Mouse (Mus musculus) brain, adult 2 months (tissue): ENCODE data around the gene Slc8a3.
"Not testable (repeated sequence)": the region's sequence is repeated elsewhere in the genome, so short reads cannot be mapped to it uniquely, and the experiment has no call there.

ENCODE experiments used
- DNase-seq: peaks from one replicate; pipeline ENCODE4 v3.0.0; 2011; ENCODE audit warnings: low read depth, low spot score

The Slc8a3 gene

DNA sequence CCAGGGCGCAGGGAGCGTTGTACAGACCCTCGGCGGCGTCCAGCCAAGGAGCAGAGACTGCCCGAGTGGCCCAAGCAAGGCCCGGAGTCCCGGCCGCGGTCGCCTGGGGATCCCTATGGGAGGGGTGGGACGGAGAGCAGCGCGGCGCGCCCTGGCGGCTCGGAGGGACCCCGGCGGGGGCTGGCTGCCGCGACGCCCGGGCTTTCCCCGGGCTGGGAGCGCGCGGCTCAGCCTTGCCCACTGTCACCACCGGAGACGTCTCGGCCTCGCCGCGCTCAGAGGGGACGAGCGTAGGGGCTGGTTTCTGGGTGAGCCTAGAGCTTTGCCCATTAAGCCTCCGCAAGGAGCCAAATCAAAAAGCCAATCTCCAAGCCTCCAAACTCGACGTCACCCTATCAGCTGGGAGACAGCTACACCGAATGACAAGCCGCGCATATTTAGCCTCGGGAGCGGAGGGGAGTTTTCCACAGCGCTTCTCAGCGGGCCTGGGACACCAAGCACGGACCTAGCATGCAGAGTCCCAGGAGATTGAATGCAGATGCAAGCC lies at the start of gene Slc8a3:
TSS of gene Slc8a3 (minus strand) at position 306 of the 547 bp plus-strand sequence.
- DNase-seq, result peak; percentile 96

DNA sequence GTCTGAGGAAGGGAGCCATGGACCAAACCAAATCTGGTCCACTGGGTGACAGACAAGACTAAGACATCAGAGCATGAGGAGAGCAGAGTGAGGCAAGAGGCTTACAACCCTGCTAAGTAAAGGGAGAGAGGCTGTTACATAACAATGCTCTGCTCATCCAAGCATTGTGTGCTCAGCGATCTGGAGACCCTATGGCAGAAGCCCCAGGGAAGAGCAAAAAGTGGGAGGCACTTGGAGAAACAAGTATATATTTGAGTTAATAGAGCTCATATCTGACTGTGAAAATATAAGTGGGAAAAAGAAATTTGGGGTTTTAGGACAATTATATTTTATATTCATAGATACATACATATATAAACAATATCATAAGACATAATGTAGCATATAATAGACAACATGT lies 46.4 kb upstream of the Slc8a3 start, which contains the start of gene Gm4787:
TSS of gene Gm4787 (minus strand) at position 101 of the 400 bp plus-strand sequence.
- DNase-seq, result not testable (repeated sequence)

DNA sequence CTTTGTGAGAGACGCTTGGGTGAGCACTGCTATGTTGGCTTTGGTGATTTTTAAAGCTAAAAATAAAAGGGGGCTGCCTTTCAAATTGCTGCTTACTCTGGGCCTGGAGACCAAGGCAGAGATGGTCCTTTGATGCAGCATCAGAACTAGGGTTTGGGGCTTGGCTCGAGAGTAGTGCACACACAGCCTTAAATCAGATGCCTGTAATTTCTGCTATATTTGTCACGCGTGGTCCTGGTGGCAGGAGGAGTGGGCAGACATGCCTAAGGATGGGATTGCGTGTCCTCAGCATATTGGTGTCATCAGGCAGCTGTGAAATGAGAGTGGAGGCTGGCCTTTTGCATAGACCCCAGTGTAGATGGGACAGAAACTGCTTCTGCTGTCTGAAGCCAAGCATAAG lies 861 bp upstream of the Slc8a3 start:
- DNase-seq, result peak; percentile 35

DNA sequence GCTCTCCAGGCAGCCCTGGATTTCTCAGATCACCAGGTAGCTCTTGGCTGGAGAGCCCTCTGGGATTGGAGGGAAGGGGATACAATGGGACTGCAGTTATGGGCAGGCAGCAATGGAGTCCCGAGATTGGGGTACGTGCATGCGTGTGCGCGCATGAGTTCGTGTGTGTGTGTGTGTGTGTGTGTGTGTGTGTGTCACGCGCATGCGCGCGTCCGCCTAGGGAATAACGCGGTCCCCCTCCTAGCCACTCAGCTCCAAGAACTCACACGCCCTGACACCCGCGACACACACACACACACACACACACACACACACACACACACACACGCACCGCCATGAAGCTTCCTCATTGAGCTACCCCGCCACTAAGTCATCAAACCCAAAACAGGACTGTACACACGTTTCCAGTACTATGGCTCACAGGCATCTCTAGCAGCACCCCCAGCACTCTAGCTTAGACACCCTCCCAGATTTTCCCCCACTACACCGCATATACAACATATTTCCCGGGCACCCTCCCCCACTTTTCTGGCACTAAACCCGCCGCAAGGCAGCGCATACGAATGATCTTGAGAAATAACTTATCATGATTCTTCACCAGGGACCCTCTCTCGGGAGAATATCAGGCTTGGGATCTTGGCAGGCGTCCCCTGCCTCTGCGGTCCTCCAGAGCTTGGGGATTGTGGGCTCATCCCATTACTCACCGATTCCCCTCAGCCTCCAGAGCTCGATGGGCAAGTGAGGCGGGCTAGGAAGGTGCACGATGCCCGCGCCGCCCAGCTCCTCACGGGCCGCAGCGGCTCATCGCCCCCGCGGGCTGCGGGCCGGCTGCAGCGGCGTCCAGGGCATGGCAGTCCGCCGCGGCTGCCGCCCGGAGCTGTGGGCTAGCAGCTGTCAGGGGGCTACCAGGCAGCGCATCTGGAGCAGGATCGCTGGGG lies 774 bp downstream of the Slc8a3 start:
- DNase-seq, result peak; percentile 95

DNA sequence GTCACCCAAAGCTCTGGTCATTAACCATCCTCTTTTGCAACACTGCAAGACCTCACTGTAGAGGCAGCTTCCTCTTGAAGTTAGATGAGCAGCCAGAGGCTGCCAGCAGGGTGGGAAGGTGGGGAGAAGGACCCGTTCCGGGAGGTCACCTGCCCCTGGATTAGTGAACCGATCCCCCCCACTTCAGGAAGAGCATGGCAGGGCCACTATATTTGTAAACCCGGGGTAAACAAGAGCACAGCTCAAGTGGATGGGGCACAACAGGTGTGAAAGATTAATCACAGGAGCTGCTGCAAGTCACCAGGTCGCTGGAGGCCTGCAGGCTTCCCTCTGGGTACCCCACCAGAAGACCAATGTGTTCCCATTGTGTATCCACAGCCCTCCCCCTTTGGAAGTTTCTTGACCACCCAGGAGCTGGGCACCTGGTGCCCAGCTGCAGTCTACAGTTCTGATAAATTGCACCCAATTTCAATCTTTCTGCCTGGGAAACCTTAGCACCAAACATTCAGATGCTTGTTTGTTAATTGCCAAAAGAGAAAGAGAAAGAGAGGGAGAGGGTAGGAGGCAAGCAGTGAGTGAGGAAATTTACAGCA lies 1.8 kb downstream of the Slc8a3 start:
- DNase-seq, result peak; percentile 10

DNA sequence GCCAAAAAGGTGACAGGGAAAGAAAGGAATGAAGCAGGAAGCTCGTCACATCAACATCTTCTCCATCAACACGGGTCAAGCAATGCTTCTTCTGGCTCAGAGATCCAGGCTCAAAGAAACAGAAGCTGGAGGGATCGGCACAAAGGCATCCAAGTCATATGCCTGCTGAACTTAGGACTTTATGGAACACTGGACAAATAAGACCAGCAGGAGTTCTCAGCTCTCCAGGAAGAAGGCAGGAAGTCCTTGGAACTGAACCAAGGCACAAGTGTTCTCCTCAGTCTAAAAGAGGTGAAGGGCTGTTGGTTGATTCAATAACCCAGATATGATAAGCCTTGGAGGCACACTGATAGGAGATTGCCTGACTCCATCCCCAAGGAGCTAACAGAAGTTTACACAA lies 8.0 kb downstream of the Slc8a3 start:
- DNase-seq, result peak; percentile 50

DNA sequence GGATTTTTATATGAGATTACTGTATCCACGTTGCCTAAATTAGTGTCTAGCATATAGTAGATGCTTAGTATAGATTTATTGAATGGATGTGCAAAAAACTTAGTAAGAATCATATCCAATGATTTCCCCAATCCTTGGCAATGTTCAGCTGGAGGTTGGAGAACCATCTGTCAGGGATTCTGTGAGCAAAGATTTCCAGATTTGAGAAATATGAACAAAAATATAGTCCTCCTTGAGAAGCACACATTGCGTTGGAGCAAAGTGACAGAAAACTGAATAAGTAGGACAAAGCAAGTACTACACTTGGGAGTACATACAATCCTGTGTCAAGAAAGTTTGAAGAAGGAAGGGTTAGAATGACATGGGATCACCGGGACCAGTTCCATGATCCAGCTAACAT lies 8.9 kb downstream of the Slc8a3 start:
- peak; percentile 88 for DNase-seq

DNA sequence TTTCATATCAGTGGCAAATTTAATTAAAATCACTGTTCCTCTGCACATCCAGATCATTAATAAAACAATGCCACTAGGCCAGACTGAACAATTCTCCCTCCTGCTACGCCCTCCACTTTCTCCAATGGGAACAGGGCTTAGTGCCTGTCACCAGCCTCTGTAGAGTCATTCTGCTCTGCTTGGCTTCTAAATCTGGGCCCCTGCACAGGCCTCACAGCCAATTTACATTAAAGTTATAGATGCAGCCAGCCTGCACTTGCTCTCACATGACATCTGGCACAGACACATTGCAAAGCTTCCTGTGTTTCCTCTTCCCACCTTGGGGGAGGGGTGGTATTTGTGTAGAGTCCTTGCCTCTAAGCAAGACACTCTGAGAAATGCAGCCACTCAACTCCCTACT lies 12.0 kb downstream of the Slc8a3 start:
- no peak for DNase-seq

DNA sequence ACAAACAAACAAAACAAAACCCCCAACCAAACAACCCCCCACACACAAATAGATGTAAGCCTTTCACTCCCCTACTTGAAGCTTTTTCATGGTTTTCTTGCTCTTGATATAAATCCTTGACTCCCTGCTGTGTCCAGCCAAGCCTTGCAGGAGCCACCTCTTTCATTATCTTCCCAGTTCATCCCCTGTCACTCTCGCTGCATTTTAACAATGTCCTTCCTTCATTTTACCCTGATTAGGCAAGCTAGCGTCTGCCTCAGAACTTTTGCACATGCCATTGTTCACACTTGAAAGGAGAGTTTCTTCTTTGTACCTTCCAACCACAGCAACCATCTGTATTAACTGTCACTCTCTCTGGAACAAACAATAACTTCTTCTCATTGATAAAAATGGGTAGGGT lies 15.2 kb downstream of the Slc8a3 start:
- DNase-seq, result no peak

DNA sequence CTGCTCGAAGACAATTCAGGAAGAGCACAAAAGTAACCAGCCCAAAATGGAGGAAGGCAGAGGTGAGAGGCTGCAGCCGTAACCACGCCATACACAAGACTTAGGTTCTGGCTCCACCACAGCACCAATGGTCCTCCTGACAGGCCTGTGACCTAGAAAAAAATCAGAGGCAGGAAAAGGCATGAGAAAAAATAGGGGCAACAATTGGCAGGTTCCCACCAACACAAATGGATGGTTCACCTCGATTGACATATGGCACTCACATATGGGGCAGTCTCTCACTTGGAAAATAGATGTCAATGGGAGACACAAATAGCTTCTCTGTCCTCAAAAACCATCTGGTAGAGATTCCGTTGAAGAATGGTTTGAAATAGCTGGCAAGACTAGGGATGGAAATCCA lies 17.0 kb downstream of the Slc8a3 start:
- DNase-seq, result peak; percentile 98

DNA sequence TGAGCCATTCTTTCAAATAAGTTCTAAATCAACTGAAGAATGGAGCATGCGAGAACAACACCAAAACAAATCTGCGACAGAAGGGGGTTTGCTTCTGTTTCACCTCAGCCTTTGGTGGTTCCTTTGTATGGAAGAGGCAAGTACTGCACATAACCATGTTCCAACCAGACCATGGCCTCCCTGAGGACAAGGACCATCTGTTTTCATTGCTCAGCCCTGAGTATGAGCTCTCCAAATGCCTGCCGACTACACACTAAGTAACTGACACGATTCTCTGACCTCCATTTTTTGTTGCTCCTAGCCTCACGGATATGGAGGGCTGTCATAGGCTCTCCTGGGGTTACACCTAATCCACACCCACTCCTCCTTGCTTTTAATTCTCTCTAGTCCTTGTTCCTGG lies 29.4 kb downstream of the Slc8a3 start:
- peak; percentile 63 for DNase-seq

DNA sequence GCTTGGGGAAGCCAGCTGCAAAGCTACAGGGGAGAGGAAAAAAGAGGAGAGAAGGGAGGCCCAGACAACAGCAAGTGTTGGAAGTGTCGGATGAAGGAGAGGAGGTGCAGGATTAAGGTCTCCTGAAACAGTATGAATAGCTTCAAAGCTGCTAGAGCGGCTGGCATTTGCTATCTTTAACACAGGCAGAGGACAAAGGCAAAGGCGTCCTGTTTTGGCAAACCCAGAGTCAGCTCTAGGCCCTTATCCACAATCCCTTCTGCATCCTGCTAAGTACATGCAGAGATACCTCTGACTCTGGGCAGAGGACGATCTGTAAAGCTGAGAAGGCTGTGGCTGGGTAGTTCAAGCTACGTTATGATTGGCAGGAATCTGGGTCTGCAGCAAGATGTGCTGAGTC lies 38.4 kb downstream of the Slc8a3 start:
- peak; percentile 62 for DNase-seq

DNA sequence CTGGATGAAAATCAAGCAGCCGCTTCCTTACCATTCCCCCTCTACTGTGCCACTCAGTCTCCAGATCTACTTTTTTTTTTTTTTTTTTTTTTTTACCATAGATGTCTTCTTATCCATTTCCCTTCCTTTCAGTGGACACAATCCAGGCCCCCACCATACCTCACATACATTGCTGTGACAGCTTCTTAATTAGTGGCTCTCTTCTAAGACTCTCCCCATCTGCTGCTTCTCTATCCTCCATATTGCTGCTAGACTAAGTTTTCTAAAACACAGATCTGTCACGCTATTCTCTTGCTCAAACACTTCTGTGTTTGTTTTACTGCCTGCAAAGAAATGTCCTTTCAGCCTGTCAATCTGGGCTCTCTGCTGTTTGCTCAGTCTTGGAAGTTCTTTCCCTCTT lies 54.9 kb downstream of the Slc8a3 start:
- no peak for DNase-seq

DNA sequence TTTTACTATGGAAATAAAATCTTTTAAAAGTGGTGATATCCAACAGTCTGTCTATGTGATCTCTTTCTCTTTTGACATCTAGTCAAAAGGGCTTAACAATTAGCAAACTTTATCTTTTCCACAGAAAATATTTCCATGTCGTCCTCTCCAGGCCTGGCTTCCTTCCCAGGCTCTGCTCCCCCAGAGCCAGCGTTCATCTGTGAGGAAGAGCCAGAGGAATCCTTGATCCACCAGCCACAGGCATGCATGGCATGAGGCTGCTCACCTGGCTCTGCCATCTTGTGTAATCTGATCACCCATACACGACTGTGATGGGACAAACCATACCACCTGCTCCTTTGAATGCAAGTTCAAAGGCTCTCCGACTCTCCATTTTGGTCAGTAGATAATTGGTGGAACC lies 58.4 kb downstream of the Slc8a3 start:
- no peak for DNase-seq

DNA sequence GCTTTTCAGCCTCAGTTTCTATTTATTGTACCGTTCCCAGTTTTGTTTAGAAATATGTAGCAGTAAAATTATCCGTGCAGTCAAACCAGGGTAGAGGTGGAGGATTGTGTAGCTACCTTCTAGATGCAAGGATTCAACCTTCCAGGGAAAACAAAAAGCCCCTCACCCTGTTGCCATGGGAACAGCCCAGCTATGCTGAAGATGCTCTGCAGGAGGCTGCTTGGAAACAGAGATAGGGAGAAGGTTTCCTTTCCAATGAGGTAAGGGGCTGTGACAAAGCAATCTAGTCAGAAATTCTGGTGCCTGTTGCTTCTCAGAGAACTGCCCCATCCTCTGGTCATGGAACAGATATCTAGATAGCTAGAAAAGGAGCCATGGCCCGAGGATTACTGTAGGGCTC lies 59.6 kb downstream of the Slc8a3 start:
- no peak for DNase-seq

DNA sequence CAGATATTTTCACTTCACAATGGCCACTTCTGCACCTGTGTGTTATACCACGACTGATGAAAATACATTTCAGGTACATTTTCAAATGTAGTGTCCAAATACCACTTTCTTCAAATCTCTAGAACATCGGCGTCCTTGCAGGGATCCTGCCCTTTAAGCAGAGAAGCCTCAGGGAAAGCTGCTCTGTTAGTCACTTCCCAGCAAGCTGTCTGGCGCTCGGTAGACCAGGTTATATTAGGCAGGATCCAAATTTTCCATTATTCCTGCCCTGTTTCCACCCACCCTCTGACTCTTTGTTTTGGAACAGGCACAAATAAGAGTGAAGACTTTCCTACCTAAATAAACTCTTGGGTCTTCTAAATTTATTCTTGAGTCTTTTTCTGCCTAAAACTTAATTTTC lies 63.7 kb downstream of the Slc8a3 start:
- peak; percentile 74 for DNase-seq

DNA sequence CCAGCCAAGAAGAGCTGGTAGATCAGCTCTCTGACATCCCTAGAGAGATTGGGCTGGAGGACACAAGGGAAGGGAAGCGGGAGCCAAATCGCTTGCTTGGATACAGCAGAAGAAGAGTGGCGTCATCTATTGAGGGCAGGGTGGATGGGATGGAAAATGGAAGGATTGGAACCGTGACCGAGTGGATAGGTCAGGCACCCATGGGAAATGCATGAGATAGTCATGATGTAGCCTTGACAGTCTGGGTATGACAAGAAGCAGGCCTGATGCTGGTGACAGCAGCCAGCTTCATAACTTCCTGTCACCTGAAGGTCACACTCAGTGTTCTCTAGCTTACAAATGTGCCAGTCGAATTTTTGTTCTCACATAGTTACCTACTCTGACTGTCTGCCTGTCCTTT lies 70.2 kb downstream of the Slc8a3 start:
- no peak for DNase-seq

DNA sequence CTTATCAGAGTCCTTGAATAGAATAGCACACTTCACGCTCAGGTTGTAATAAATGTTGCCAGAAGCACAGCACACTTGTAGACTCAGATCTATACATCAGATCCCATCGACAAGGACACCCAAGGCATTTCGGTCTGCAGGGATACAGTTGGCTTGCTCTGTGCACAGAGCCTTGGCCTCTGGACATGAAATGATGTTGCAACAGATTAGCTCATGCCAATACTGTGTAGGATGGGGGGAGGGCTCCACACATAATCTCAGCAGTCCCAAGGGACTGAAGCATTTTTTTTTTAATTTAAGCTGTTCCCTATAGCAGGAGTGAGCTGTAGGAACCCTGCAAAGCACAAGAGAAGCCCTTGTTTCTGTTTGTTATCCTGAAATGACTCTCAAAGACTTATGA lies 74.8 kb downstream of the Slc8a3 start:
- DNase-seq, result no peak

DNA sequence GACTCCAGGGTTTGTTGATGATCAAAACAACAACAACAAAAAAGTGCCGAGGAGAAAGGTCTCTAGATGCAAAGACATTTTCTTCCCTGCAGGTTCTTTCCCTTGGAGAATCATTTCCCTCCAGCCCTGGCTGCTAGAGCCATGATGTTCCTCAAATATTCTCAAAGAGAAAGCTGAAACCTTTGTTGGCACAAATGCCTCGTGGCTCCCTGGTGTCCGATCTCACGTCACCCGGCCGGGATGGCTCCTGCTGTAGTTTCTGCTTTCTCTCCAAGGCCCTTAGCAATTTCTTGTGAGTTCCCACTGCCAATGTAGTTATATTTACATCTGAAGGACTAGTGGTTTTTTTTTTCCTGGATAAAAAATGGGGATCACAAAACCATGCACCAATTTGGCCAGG lies 87.6 kb downstream of the Slc8a3 start:
- peak; percentile 57 for DNase-seq

DNA sequence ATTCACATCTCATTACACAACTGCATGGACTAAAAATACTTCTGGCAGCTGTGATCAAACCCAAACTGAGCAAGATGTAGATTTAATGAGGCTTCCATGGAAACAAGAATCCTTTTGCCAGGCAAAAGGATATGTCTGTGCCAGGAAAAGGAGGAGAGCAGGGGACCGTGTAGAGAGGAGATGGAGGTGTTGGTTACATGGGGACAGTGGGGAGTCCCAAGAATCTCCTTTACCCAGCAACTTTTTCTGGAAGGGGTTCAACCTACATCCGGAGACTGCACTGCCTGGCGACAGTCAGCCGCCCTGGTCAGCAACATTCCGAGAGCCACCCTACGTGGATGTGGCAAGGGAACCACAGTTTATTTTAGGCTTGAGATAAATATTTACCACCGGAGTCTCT lies 88.0 kb downstream of the Slc8a3 start:
- DNase-seq, result peak; percentile 77

DNA sequence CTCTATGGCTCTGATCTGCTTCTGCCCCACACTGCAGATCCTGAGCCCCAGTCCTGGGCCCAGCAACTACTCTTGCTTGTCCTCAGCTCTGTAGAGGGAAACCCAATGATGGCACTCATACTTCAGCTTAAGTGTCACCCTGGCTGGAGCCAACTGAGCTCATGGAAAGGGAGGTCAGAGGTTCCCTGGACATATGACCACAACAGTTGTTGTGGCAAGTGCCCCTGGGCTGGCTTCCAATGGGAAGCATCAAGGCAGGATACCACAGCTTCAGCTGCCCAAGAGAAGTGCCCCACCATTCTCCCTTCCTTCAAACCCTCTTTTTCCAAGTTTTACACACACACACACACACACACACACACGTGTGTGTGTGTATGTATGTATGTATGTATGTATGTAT lies 88.5 kb downstream of the Slc8a3 start:
- peak; percentile 48 for DNase-seq

DNA sequence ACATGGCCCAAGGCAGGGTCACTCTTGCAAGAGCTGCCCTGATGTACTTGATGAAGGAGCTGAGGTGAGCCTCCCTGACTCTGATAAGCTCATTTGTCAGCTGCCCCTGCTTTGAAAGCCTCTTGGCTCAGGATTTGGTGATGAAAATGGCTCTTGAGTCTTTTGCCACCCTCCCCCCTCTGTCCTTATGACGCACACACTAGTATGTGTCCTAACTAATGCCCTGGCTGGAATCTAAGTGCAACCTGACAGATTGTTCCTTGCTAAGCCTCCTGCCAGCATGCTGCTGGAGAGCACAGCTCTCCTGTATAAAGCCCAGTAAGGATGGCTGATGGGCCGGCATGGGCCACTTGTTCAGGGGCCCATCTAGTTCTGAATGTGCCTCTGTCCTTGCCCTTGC lies 91.3 kb downstream of the Slc8a3 start:
- peak; percentile 78 for DNase-seq

DNA sequence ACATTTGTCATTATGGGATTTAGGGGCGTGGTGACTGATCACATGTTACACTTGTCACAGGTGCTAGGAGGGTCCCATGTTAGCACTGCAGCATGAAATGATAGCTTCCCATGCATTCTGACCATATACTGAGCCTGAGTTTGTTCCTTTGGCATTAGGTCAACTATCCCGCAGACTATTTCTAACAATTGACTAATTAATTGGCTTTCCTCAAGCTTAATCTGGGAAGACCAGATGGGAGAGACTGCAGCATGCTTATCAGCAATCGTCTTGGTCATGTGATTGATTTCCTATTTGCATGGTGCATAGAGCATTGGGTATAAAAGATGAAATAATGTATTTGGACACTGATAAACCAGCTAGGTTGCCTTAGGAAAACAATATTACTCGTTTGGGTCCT lies 91.9 kb downstream of the Slc8a3 start:
- DNase-seq, result no peak
